Mouse (Mus musculus): ENCODE data around the gene Tmem120b.

- no peak for TF ChIP-seq CTCF (IDR thresholded peaks at IDR 0.05; ENCODE audit: borderline replicate concordance, insufficient read depth, low read length)
- TF ChIP-seq POLR2A (IDR thresholded peaks at IDR 0.05; ENCODE audit: low read depth, low read length), result no peak
Observed at GRCm38 (mm10) chr5:123051736-123052135, 16.5 kb upstream of the Tmem120b start.
